In the genomic region with DNA sequence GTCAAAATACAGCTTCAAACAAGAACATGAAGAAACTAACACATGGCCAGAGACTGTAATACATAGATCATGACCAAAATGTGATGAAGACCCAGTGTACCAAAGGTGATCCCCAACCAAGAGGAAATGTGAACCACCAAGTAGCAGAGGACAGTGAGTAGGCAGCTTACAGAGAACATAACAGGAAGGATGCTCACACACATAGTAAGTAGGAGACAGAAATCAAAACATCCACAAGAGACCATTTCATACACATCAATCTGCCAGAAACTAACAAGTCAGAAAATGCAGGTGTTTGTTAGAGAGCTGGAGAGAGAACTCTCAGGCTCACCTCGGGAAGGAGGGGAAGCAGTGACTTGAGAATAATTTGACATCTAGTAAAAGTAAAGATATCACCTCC, we compare ENCODE assay signal across 18 mouse cellular contexts.
DNase-seq lines count a peak whose midpoint lies in the region.
"Had no signal": no experiment of that assay in that cellular context is flagged by ENCODE, and none has a peak within 500 bp of the region (broad histone marks: within the 10 kb centered on the region; RNA-seq: fewer than 3 reads in every experiment).

No protein-coding gene starts in this region.

- no peaks in the 10 kb centered on the region for H3K27me3 ChIP-seq in splenic B cell, adult 2 months (ENCODE audit: control insufficient read depth, insufficient read depth, low read length, poor library complexity, severe bottlenecking)
- H3K27me3 ChIP-seq: kidney, embryonic 15.5 days; liver, embryonic 13.5 days; midbrain, embryonic 15.5 days; neural tube, embryonic 13.5 days had no signal

- DNase-seq in lung, postnatal 36 days = peak; percentile 21
- DNase-seq in lung, postnatal 14 days = no peak
- DNase-seq in B cell, adult 2 months = peak; percentile 32 to 33
- DNase-seq in T-cell, adult 2 months (ENCODE audit: low spot score) = peak; percentile 57
- DNase-seq in splenic B cell, adult 2 months (ENCODE audit: low read depth, low spot score) = peak; percentile 40
- DNase-seq in gastrocnemius, adult 8-10 months (ENCODE audit: low spot score in 2 of 2) = no peak
- DNase-seq in ovary, adult 18-20 months (ENCODE audit: low spot score) = no peak
- DNase-seq: cerebellum, adult 11 months; cerebellum, adult 9-11 months; forebrain, postnatal 0 days; heart, postnatal 36 days; kidney, postnatal 4 days; liver, embryonic 13.5 days; right cerebral cortex, adult 18-20 months; right cerebral cortex, postnatal 4 days had no signal

- no peaks in the 10 kb centered on the region for H3K36me3 ChIP-seq in splenic B cell, adult 2 months (ENCODE audit: control insufficient read depth, insufficient read depth, low read length, poor library complexity, severe bottlenecking)
- H3K36me3 ChIP-seq: kidney, embryonic 15.5 days; liver, embryonic 13.5 days; midbrain, embryonic 15.5 days; neural tube, embryonic 13.5 days had no signal

Comparison
In these comparisons a context has a peak if more than half of its experiments do, and no peak if none do; other contexts are left out.
1. DNase-seq: peak in lung, postnatal 36 days (single experiment), B cell, adult 2 months (2 of 2), T-cell, adult 2 months (single experiment) and splenic B cell, adult 2 months (single experiment); none in lung, postnatal 14 days (single experiment), gastrocnemius, adult 8-10 months (0 of 2) and ovary, adult 18-20 months (single experiment).